Mouse (Mus musculus) neural tube, postnatal 0 days (tissue): ENCODE results near the gene Wiz. TPM values are rescaled to one million over a fixed set of nuclear protein-coding genes. Genes with fewer than 3 reads are reported as not detected.

ENCODE experiments used
- microRNA-seq: library from miRNA; unstranded; fragments of <30 nt; microRNA quantifications from one replicate; pipeline ENCODE4, GENCODE M21; 2016
- polyA plus RNA-seq: library from polyadenylated mRNA; unstranded; fragments of >200 nt; fragmentation: Nextera tagmentation; extraction: Ambion mirVana; gene quantifications from 2 replicates; pipeline ENCODE4 v1.2.1, GENCODE M21; 2015

Wiz gene
- 27.1 and 30.0 TPM in 2 replicates for polyA plus RNA-seq

DNA sequence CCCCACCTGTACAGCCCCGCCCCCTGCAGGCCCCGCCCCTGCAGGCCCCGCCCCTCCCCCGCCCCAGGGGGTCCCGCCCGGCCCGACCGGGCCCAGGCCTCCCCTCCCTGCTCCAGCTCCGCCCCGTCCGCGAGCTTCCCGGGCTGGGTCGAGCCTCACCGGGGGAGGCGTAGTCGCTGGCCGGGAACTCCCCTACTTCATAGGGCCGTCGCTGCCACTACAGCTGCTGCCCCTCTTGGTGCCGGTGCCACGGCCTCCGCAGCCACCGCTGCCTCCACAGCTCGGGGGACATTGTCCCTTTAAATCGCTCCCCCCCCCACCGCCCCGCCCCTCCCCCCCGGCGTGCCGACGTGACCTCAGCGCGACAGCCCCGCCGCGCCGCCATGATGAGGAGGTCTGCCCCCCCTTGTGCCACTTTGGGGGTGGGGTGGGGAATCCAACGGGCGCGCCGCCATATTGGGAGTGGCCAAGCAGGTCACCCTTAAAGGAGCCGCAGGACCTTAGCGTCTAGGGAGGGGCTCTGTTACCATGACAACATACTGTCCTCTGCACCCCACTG, at the start of gene Wiz:
Wiz (minus strand) TSS at position 339 of the 559 bp plus-strand sequence.

DNA sequence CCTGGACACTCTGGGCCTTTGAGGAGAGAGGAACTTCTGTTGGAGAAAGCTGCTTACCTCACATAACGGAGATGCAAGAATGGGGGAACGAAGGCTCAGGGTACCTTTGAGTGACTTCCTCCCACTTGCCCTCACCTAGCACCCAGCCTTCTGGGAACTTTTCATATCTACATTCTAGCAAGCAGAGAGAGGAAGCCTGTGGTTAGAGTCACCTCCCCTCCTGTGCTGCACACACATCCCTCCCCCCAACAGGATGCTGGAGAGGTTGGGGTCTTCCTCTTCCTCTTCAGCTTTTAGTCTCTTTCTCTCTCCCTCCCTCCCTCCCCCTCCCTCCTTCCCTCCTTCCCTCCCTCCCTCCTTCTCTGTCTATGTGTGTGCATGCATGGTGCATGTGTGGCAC, 34.8 kb upstream of the Wiz start, which contains the start of gene Pglyrp2:
Pglyrp2 (minus strand) TSS at position 134 of the 400 bp plus-strand sequence.

DNA sequence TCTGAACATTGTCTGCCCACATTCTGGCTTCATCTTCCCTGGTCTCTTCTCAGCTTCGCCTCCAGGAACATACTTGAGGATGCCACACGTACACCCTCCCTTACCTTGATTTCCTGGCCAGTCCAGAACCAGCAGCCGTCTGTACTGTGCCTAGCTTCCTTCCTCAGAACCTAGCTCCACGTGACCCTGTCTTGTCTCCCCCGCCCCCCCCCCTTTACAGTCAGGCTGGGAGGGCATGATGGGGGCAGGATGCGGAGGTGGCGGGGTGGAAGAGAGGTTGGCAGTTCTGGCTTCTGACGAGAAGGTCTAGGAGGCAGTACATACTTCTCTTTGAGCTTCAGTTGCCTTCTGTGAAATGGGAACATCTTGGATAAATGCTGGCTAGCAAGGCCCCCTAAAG, 14.2 kb upstream of the Wiz start, which contains the start of gene Rasal3:
Rasal3 (minus strand) TSS at position 167 of the 400 bp plus-strand sequence.

DNA sequence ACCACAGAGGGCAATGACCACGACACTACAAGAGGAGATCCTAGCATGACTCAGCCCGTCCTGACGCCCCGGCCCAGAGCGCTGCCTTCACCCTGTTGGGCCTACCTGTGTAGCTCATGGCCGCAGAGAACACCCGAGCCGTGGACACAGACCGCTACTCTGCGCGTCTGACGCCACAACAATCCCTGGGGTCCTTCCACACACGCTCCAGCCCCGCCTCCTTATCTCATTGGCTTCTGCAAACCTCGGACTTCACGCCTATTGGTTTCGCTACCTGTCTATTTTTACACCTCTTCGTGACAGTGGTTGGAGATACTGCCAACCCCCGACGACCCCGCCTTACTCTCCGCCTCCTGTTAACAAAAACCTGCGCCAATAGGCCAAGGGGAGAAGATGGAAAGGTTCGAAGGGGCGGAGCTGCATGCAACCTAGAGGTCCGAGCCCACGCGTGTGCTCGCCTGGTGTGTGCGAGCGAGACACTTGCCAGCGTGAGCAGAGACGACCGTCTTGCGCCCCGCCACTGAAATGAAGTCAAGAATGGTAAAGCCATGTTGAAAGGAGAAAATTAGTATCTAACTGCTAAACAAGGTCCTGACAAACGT, 38.8 kb downstream of the Wiz start, which contains the start of gene Akap8l:
Akap8l (minus strand) TSS at position 226 of the 602 bp plus-strand sequence.

DNA sequence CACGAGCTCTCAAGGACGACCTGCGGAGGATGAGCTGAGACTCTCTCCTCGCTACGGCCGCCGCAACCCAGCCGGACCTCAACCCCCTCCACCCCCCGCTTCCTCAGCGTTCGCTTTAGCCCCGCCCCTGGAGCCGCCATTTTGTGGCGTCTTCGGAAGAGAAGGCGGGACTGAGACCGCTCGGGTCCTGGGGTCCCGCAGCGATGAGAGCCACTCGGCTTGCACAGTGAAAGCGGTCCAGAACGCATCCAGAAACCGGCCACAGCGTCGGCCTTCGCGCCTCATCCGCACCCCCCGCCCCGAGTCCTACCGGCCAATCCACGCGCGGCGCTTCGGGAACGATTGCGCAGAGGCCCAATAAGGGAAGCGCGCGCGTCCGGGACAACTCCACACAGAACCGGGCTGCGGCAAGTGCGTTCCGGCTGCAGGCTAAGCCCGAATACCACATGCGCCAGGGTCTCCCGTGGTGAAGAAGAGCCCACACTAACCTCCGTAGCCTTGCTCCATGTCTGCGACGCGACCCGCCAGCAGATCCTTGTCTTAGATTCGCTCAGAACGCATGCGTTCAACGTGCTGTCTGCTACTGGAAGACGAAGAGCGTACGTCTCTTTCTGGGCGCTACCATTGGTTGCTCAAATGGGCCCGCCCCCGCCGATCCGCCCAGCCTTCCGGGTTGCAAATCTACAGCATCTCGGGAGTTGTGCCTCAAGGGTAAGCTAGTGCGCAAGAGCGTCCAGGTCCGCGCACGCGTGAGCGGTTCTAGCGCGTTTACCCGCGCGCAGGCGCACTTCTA, 68.4 kb downstream of the Wiz start, which contains the start of gene Akap8:
Akap8 (minus strand) TSS at position 642 of the 793 bp plus-strand sequence.

Small RNA genes within 50 kb of the gene (microRNA-seq; reads per million reads assigned to microRNA genes)
- gene Gm22201 = not detected

Other genes starting within 250 kb of the Wiz start
- gene Notch3, start 222.6 kb downstream of the Wiz start, polyA plus RNA-seq = 5.8 and 7.3 TPM in 2 replicates
- 0.59 and 0.65 TPM in 2 replicates for gene Ephx3, start 199.9 kb downstream of the Wiz start, polyA plus RNA-seq
- 62.3 and 73.1 TPM in 2 replicates for gene Brd4, start 104.7 kb downstream of the Wiz start, polyA plus RNA-seq
- 52.9 and 60.8 TPM in 2 replicates for gene Akap8, start 68.2 kb downstream of the Wiz start, polyA plus RNA-seq
- gene Akap8l, start 38.8 kb downstream of the Wiz start, polyA plus RNA-seq = 98.6 and 126 TPM in 2 replicates
- gene Rasal3, start 14.1 kb upstream of the Wiz start, polyA plus RNA-seq = 0.95 and 1.1 TPM in 2 replicates
- gene Pglyrp2, start 34.7 kb upstream of the Wiz start, polyA plus RNA-seq = not detected in 2 replicates
- 1.3 and 1.4 TPM in 2 replicates for gene Cyp4f39, start 63.3 kb upstream of the Wiz start, polyA plus RNA-seq
- 10.0 and 10.3 TPM in 2 replicates for gene Cyp4f17, start 116.6 kb upstream of the Wiz start, polyA plus RNA-seq
- 15.5 and 16.3 TPM in 2 replicates for gene Cyp4f16, start 147.1 kb upstream of the Wiz start, polyA plus RNA-seq
- 1.0 and 1.1 TPM in 2 replicates for gene Cyp4f37, start 231.9 kb upstream of the Wiz start, polyA plus RNA-seq